Mouse (Mus musculus): ENCODE data around the gene Ncam2. TPM values are rescaled to one million over a fixed set of nuclear protein-coding genes. Genes with fewer than 3 reads are reported as not detected.

Ncam2 gene
- polyA plus RNA-seq, 1 experiment, result 0.31 TPM

DNA sequence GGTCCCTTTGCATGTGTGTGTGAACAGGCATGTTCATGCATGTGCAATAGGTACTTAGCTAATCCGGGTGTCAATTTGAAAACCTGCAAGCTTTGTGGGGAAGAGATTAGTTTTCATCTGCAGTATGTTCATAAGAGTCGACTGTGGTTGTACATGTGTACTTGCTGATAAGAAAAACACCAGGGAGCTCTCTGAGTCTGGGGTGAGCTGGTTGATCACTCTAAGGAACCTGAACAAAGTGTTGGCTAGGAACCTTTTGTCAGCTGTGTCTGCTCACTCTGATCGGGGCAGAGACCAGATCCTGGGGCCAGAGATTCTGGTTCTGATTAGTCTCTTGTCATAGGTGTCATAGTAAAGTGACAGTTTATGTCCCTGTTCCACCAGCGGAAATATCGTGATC, 1.0 kb upstream of the Ncam2 start:
- DNase-seq, result no peak
- Histone ChIP-seq H3K27me3 (replicated peaks; ENCODE audit: control insufficient read depth, insufficient read depth, low read length) (no peaks in the 10 kb centered on the region), H3K4me3 (ENCODE audit: insufficient read depth, low read depth, low read length) (no peak overlapping the region), H3K36me3 (ENCODE audit: control insufficient read depth, insufficient read depth, low read length) (no peaks in the 10 kb centered on the region), H3K27ac (ENCODE audit: insufficient read depth, low read depth, low read length) (no peak overlapping the region), H3K4me1 (ENCODE audit: control insufficient read depth, insufficient read depth, low read length) (no peaks in the 10 kb centered on the region; the same call in 1 of the 2 replicates)
- no peak for TF ChIP-seq POLR2A (IDR thresholded peaks at IDR 0.05; ENCODE audit: low read depth, low read length)
- TF ChIP-seq CTCF (conservative IDR thresholded peaks at IDR 0.05; ENCODE audit: insufficient read depth, insufficient read length, low read depth, low read length), result no peak
- WGBS, result 82% methylated on average over 5 of the region's 5 CpGs

DNA sequence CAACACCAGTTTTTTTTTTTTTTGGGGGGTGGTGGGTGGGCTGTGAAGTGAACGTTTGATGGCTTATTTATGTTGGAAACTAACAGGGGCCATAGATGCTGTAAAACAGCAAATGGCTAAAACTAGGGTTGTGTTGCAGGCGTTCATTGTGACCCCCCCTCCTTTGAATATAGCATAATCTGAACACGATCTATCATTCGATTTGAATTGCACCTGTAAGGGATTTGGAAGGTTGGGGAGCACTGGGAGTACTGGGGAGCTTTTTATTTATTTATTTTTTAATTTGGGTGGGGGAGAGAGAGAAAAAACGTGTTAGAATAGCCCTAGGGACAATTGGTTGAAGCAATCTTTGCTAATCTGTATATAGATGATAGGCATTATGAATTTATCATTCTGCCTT, 974 bp downstream of the Ncam2 start:
- Histone ChIP-seq H3K27me3 (replicated peaks; ENCODE audit: control insufficient read depth, insufficient read depth, low read length) (no peaks in the 10 kb centered on the region), H3K4me3 (ENCODE audit: insufficient read depth, low read depth, low read length) (no peak overlapping the region), H3K4me1 (ENCODE audit: control insufficient read depth, insufficient read depth, low read length) (no peaks in the 10 kb centered on the region; the same call in 1 of the 2 replicates), H3K27ac (ENCODE audit: insufficient read depth, low read depth, low read length) (no peak overlapping the region), H3K36me3 (ENCODE audit: control insufficient read depth, insufficient read depth, low read length) (no peaks in the 10 kb centered on the region)
- no peak for TF ChIP-seq CTCF (conservative IDR thresholded peaks at IDR 0.05; ENCODE audit: insufficient read depth, insufficient read length, low read depth, low read length)
- TF ChIP-seq POLR2A (IDR thresholded peaks at IDR 0.05; ENCODE audit: low read depth, low read length), result no peak
- DNase-seq, result no peak
- 29% methylated on average over 5 of the region's 5 CpGs for WGBS

DNA sequence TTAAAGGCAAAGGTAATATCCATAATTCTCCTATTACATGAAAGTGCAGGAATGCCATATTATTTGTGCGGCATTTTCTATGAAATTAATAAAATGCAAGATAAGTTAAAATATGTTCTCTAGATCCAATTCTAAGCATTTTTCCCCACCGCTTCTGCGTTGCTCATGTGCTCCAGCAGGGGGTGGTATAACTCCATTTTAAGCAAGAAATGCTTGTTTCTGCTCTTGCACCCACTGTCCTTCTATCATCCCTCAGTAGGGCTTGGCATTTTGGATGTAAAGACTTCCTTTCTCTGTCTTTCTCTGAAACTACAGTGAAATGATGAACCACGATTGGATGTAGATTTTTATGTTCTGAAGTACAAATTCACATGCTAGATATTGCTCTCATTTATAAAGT, 1.5 kb downstream of the Ncam2 start:
- Histone ChIP-seq H3K4me1 (ENCODE audit: control insufficient read depth, insufficient read depth, low read length) (no peaks in the 10 kb centered on the region; the same call in 1 of the 2 replicates), H3K4me3 (ENCODE audit: insufficient read depth, low read depth, low read length) (no peak overlapping the region), H3K27me3 (replicated peaks; ENCODE audit: control insufficient read depth, insufficient read depth, low read length) (no peaks in the 10 kb centered on the region), H3K27ac (ENCODE audit: insufficient read depth, low read depth, low read length) (no peak overlapping the region), H3K36me3 (ENCODE audit: control insufficient read depth, insufficient read depth, low read length) (no peaks in the 10 kb centered on the region)
- DNase-seq, result peak; percentile 35
- TF ChIP-seq CTCF (conservative IDR thresholded peaks at IDR 0.05; ENCODE audit: insufficient read depth, insufficient read length, low read depth, low read length) (peak; percentile 67), POLR2A (IDR thresholded peaks at IDR 0.05; ENCODE audit: low read depth, low read length) (no peak)
- WGBS, result 12% methylated on average over 4 of the region's 4 CpGs

DNA sequence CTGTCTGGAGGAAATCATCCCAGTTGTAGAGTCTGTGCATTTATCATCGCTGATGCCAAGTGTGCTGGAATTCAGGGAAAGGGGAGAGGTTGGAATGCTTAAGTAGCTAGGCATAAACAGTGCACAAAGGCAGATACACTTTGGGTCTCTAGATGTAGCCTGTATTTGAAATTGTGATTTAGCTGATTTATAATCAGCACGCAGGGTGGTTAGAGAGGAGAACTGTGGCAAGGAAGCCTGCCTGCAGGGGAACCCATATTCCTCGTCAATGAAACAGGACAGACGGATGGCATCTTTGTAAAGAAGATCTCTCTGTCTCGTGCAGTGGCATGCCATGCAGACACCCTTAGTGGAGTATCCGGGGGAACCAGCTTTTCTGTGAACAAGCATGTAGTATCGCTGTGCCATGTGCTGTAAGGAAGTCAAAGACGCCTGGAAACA, 2.2 kb downstream of the Ncam2 start:
- Histone ChIP-seq H3K36me3 (ENCODE audit: control insufficient read depth, insufficient read depth, low read length) (no peaks in the 10 kb centered on the region), H3K4me1 (ENCODE audit: control insufficient read depth, insufficient read depth, low read length) (no peaks in the 10 kb centered on the region; the same call in 1 of the 2 replicates), H3K4me3 (ENCODE audit: insufficient read depth, low read depth, low read length) (no peak overlapping the region), H3K27ac (ENCODE audit: insufficient read depth, low read depth, low read length) (no peak overlapping the region), H3K27me3 (replicated peaks; ENCODE audit: control insufficient read depth, insufficient read depth, low read length) (no peaks in the 10 kb centered on the region)
- TF ChIP-seq POLR2A (IDR thresholded peaks at IDR 0.05; ENCODE audit: low read depth, low read length) (no peak), CTCF (conservative IDR thresholded peaks at IDR 0.05; ENCODE audit: insufficient read depth, insufficient read length, low read depth, low read length) (no peak)
- no peak for DNase-seq
- WGBS, result 67% methylated on average over 8 of the region's 8 CpGs

DNA sequence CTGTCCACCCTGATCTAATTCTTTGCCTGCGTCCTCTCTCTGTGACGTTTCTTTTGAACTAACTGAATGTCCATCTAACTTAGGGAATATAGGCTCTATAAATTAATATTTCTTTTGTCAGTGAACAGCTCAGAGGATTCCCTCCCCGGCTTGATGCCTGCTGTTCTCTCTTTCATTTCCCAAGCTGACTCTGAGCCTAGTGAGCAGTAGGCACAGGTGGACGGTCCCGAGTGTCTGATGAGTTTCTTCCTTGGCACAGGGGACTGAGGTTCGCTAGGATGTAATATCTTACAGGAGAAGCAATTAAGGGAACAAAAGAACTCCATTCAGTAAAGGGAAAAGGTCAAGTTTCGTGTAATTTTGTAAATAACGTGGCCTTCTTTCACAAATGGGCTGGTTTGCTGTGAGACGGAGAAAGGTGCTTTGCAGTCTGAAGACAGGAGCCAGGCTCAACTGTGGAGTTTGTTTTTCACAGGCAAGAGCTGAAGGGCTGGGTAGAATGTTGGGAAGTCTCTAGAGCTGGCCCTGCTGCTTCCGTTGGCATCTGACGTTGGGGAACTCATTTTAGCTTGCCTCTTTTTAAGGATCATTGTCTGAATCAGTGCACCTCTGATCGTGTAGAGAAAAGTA, 4.0 kb downstream of the Ncam2 start:
- Histone ChIP-seq H3K27me3 (replicated peaks; ENCODE audit: control insufficient read depth, insufficient read depth, low read length) (no peaks in the 10 kb centered on the region), H3K36me3 (ENCODE audit: control insufficient read depth, insufficient read depth, low read length) (no peaks in the 10 kb centered on the region), H3K27ac (ENCODE audit: insufficient read depth, low read depth, low read length) (no peak overlapping the region), H3K4me3 (ENCODE audit: insufficient read depth, low read depth, low read length) (no peak overlapping the region), H3K4me1 (ENCODE audit: control insufficient read depth, insufficient read depth, low read length) (no peaks in the 10 kb centered on the region)
- DNase-seq, result no peak
- WGBS, result 74% methylated on average over 12 of the region's 12 CpGs
- no peak for TF ChIP-seq CTCF (conservative IDR thresholded peaks at IDR 0.05; ENCODE audit: insufficient read depth, insufficient read length, low read depth, low read length)
- TF ChIP-seq POLR2A (IDR thresholded peaks at IDR 0.05; ENCODE audit: low read depth, low read length), result no peak

DNA sequence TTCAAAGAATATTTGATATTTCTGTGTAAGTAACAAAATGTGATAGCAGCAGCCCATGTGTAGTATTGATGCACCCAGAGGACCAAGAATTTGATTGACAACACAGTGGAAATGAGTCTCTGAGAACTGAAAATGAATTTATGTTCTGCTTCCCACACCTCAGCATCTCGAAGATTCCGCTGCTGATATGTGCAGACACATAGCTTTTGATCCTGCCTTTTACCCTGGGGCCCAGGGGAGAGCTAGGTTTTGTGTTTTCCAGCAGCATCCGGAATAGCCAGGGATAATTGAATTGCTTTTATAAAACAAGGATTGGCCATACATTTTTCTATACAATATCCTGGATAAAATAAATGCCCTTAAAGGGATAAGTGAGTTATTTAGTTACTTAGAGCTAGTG, 20.7 kb downstream of the Ncam2 start:
- no peak overlapping the region for H3K27ac ChIP-seq (ENCODE audit: insufficient read depth, low read depth, low read length)
- H3K4me3 ChIP-seq (ENCODE audit: insufficient read depth, low read depth, low read length), result no peak overlapping the region
- H3K36me3 ChIP-seq (ENCODE audit: control insufficient read depth, insufficient read depth, low read length), result no peaks in the 10 kb centered on the region
- WGBS, result 79% methylated on average over 3 of the region's 3 CpGs
- H3K27me3 ChIP-seq (replicated peaks; ENCODE audit: control insufficient read depth, insufficient read depth, low read length), result no peaks in the 10 kb centered on the region
- DNase-seq, result no peak
- no peaks in the 10 kb centered on the region for H3K4me1 ChIP-seq (ENCODE audit: control insufficient read depth, insufficient read depth, low read length)
- no peak for TF ChIP-seq CTCF (conservative IDR thresholded peaks at IDR 0.05; ENCODE audit: insufficient read depth, insufficient read length, low read depth, low read length)
- TF ChIP-seq POLR2A (IDR thresholded peaks at IDR 0.05; ENCODE audit: low read depth, low read length), result no peak

DNA sequence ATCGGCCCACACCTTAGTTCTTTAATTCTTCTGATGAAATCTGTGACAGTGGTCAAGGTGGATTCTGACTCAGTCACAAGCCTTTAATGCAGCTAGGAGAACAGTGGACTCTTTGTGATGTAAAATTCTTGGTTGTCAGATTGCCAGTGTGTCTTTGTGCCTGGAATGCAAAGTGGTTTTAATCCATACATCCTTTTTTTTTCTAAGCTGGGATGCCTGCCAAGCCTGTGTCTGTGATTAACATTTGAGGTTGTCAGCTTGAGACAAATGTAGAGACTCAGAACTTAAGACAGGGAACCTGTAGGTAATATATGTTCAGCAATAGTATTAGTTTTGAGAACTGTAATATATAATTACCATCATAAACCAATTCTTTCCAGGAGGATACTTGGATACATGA, 23.3 kb downstream of the Ncam2 start:
- no peak for DNase-seq
- Histone ChIP-seq H3K27me3 (replicated peaks; ENCODE audit: control insufficient read depth, insufficient read depth, low read length) (no peaks in the 10 kb centered on the region), H3K36me3 (ENCODE audit: control insufficient read depth, insufficient read depth, low read length) (no peaks in the 10 kb centered on the region), H3K4me1 (ENCODE audit: control insufficient read depth, insufficient read depth, low read length) (no peaks in the 10 kb centered on the region), H3K27ac (ENCODE audit: insufficient read depth, low read depth, low read length) (no peak overlapping the region), H3K4me3 (ENCODE audit: insufficient read depth, low read depth, low read length) (no peak overlapping the region)
- TF ChIP-seq CTCF (conservative IDR thresholded peaks at IDR 0.05; ENCODE audit: insufficient read depth, insufficient read length, low read depth, low read length) (no peak), POLR2A (IDR thresholded peaks at IDR 0.05; ENCODE audit: low read depth, low read length) (no peak)
- WGBS, result 66% methylated on average over 1 of the region's 1 CpGs
